Mouse (Mus musculus): ENCODE measurements around the gene Pank2. TPM values are rescaled to one million over a fixed set of nuclear protein-coding genes. Genes with fewer than 3 reads are reported as not detected.
"Not testable (repeated sequence)": the region's sequence is repeated elsewhere in the genome, so short reads cannot be mapped to it uniquely, and the experiment has no call there.

The Pank2 gene
- polyA plus RNA-seq, 1 experiment = 27.4 TPM

GRCm38 (mm10) chr2:131300485-131300884, 38.2 kb downstream of the Pank2 start:
- DNase-seq = no peak
- Histone ChIP-seq H3K36me3 (ENCODE audit: control insufficient read depth, insufficient read depth, low read length) (peaks cover 22% of the 10 kb centered on the region), H3K4me3 (ENCODE audit: control insufficient read depth, insufficient read depth, low read length) (no peak overlapping the region), H3K4me1 (replicated peaks; ENCODE audit: control insufficient read depth, insufficient read depth, low read length) (peaks cover 11% of the 10 kb centered on the region), H3K27ac (ENCODE audit: control insufficient read depth, insufficient read depth, low read length) (no peak overlapping the region), H3K27me3 (ENCODE audit: control insufficient read depth, insufficient read depth, low read length) (no peaks in the 10 kb centered on the region)
- TF ChIP-seq CTCF (IDR thresholded peaks at IDR 0.05; ENCODE audit: borderline replicate concordance, control insufficient read depth, extremely low read depth, insufficient read depth, low read length, poor library complexity) = no peak
- no peak for TF ChIP-seq POLR2A (IDR thresholded peaks at IDR 0.05; ENCODE audit: control insufficient read depth, extremely low read depth, insufficient read depth, low read length, poor library complexity)
- 99% methylated on average over 2 of the region's 2 CpGs for WGBS

GRCm38 (mm10) chr2:131301635-131302034, 39.3 kb downstream of the Pank2 start:
- no peak for TF ChIP-seq CTCF (IDR thresholded peaks at IDR 0.05; ENCODE audit: borderline replicate concordance, control insufficient read depth, extremely low read depth, insufficient read depth, low read length, poor library complexity)
- TF ChIP-seq POLR2A (IDR thresholded peaks at IDR 0.05; ENCODE audit: control insufficient read depth, extremely low read depth, insufficient read depth, low read length, poor library complexity) = no peak
- H3K27me3 ChIP-seq (ENCODE audit: control insufficient read depth, insufficient read depth, low read length) = no peaks in the 10 kb centered on the region
- no peak overlapping the region for H3K27ac ChIP-seq (ENCODE audit: control insufficient read depth, insufficient read depth, low read length)
- H3K36me3 ChIP-seq (ENCODE audit: control insufficient read depth, insufficient read depth, low read length) = peaks cover 10% of the 10 kb centered on the region
- peaks cover 11% of the 10 kb centered on the region for H3K4me1 ChIP-seq (replicated peaks; ENCODE audit: control insufficient read depth, insufficient read depth, low read length)
- H3K4me3 ChIP-seq (ENCODE audit: control insufficient read depth, insufficient read depth, low read length) = no peak overlapping the region
- DNase-seq = no peak

- no peak for TF ChIP-seq CTCF (IDR thresholded peaks at IDR 0.05; ENCODE audit: borderline replicate concordance, control insufficient read depth, extremely low read depth, insufficient read depth, low read length, poor library complexity)
- no peak for TF ChIP-seq POLR2A (IDR thresholded peaks at IDR 0.05; ENCODE audit: control insufficient read depth, extremely low read depth, insufficient read depth, low read length, poor library complexity)
- WGBS = 81% methylated on average over 9 of the region's 9 CpGs
- Histone ChIP-seq H3K4me1 (replicated peaks; ENCODE audit: control insufficient read depth, insufficient read depth, low read length) (peaks cover 11% of the 10 kb centered on the region), H3K4me3 (ENCODE audit: control insufficient read depth, insufficient read depth, low read length) (no peak overlapping the region), H3K36me3 (ENCODE audit: control insufficient read depth, insufficient read depth, low read length) (no peaks in the 10 kb centered on the region), H3K27ac (ENCODE audit: control insufficient read depth, insufficient read depth, low read length) (no peak overlapping the region), H3K27me3 (ENCODE audit: control insufficient read depth, insufficient read depth, low read length) (no peaks in the 10 kb centered on the region)
- no peak for DNase-seq
These were observed 42.2 kb downstream of the Pank2 start for GRCm38 (mm10) chr2:131304497-131304896.

- DNase-seq; H3K27ac ChIP-seq (ENCODE audit: control insufficient read depth, insufficient read depth, low read length); H3K36me3 ChIP-seq (ENCODE audit: control insufficient read depth, insufficient read depth, low read length); H3K4me3 ChIP-seq (ENCODE audit: control insufficient read depth, insufficient read depth, low read length); H3K27me3 ChIP-seq (ENCODE audit: control insufficient read depth, insufficient read depth, low read length): not testable (repeated sequence)
- H3K4me1 ChIP-seq (replicated peaks; ENCODE audit: control insufficient read depth, insufficient read depth, low read length) = peaks cover 11% of the 10 kb centered on the region
- WGBS = 78% methylated on average over 1 of the region's 1 CpGs
These were observed 42.9 kb downstream of the Pank2 start for GRCm38 (mm10) chr2:131305226-131305625.

GRCm38 (mm10) chr2:131307391-131307790, 45.1 kb downstream of the Pank2 start:
- no peak for DNase-seq
- Histone ChIP-seq H3K4me1 (replicated peaks; ENCODE audit: control insufficient read depth, insufficient read depth, low read length) (peaks cover 10% of the 10 kb centered on the region), H3K4me3 (ENCODE audit: control insufficient read depth, insufficient read depth, low read length) (no peak overlapping the region), H3K27ac (ENCODE audit: control insufficient read depth, insufficient read depth, low read length) (no peak overlapping the region), H3K36me3 (ENCODE audit: control insufficient read depth, insufficient read depth, low read length) (no peaks in the 10 kb centered on the region), H3K27me3 (ENCODE audit: control insufficient read depth, insufficient read depth, low read length) (no peaks in the 10 kb centered on the region)
- 93% methylated on average over 5 of the region's 5 CpGs for WGBS
- TF ChIP-seq CTCF (IDR thresholded peaks at IDR 0.05; ENCODE audit: borderline replicate concordance, control insufficient read depth, extremely low read depth, insufficient read depth, low read length, poor library complexity) (no peak), POLR2A (IDR thresholded peaks at IDR 0.05; ENCODE audit: control insufficient read depth, extremely low read depth, insufficient read depth, low read length, poor library complexity) (no peak)

GRCm38 (mm10) chr2:131307822-131308221, 45.5 kb downstream of the Pank2 start:
- Histone ChIP-seq H3K4me3 (ENCODE audit: control insufficient read depth, insufficient read depth, low read length) (no peak overlapping the region), H3K27me3 (ENCODE audit: control insufficient read depth, insufficient read depth, low read length) (no peaks in the 10 kb centered on the region), H3K27ac (ENCODE audit: control insufficient read depth, insufficient read depth, low read length) (no peak overlapping the region), H3K4me1 (replicated peaks; ENCODE audit: control insufficient read depth, insufficient read depth, low read length) (peaks cover 6% of the 10 kb centered on the region), H3K36me3 (ENCODE audit: control insufficient read depth, insufficient read depth, low read length) (no peaks in the 10 kb centered on the region)
- no peak for DNase-seq
- 95% methylated on average over 2 of the region's 2 CpGs for WGBS
- TF ChIP-seq POLR2A (IDR thresholded peaks at IDR 0.05; ENCODE audit: control insufficient read depth, extremely low read depth, insufficient read depth, low read length, poor library complexity) = no peak
- no peak for TF ChIP-seq CTCF (IDR thresholded peaks at IDR 0.05; ENCODE audit: borderline replicate concordance, control insufficient read depth, extremely low read depth, insufficient read depth, low read length, poor library complexity)

- WGBS = 83% methylated on average over 6 of the region's 6 CpGs
- H3K27ac ChIP-seq (ENCODE audit: control insufficient read depth, insufficient read depth, low read length) = no peak overlapping the region
These were observed 47.0 kb downstream of the Pank2 start for GRCm38 (mm10) chr2:131309296-131309695.

More at GRCm38 (mm10) chr2:131309296-131309695, 47.0 kb downstream of the Pank2 start:
- no peak for TF ChIP-seq POLR2A (IDR thresholded peaks at IDR 0.05; ENCODE audit: control insufficient read depth, extremely low read depth, insufficient read depth, low read length, poor library complexity)
- no peak for TF ChIP-seq CTCF (IDR thresholded peaks at IDR 0.05; ENCODE audit: borderline replicate concordance, control insufficient read depth, extremely low read depth, insufficient read depth, low read length, poor library complexity)
- no peaks in the 10 kb centered on the region for H3K27me3 ChIP-seq (ENCODE audit: control insufficient read depth, insufficient read depth, low read length)
- H3K4me3 ChIP-seq (ENCODE audit: control insufficient read depth, insufficient read depth, low read length) = no peak overlapping the region
- DNase-seq = no peak
- no peaks in the 10 kb centered on the region for H3K4me1 ChIP-seq (replicated peaks; ENCODE audit: control insufficient read depth, insufficient read depth, low read length)
- H3K36me3 ChIP-seq (ENCODE audit: control insufficient read depth, insufficient read depth, low read length) = no peaks in the 10 kb centered on the region

All from thymus, adult 2 months (tissue).